Mouse (Mus musculus) midbrain, embryonic 11.5 days (tissue): ENCODE data around the gene Ablim1. TPM values are rescaled to one million over a fixed set of nuclear protein-coding genes. Genes with fewer than 3 reads are reported as not detected.

Source experiments
- ATAC-seq: fragments of 200-750 bp; cut with Nextera tagmentation; 2 replicates; pipeline ENCODE4 v1.8.0; 2017; ENCODE audit warnings: moderate TSS enrichment, moderate library complexity; ENCODE audit not compliant: low FRiP score
- DNase-seq: peaks from one replicate; pipeline ENCODE4 v3.0.0; 2015; ENCODE audit warnings: low spot score; ENCODE audit errors: missing footprints
- H3K27ac ChIP-seq: fragments of 300-500 bp; sonication (generic); 2 replicates; pipeline ENCODE4 v1.5.1; 2014; ENCODE audit warnings: low read depth, low read length
- H3K27me3 ChIP-seq: fragments of 300-500 bp; sonication (generic); 2 replicates; pipeline ENCODE4 v1.6.1; 2014; ENCODE audit warnings: mild to moderate bottlenecking, low read length, moderate library complexity, mixed read lengths; ENCODE audit not compliant: control insufficient read depth, insufficient read depth
- H3K36me3 ChIP-seq: fragments of 300-500 bp; sonication (generic); 2 replicates; pipeline ENCODE4 v1.6.1; 2014; ENCODE audit warnings: mild to moderate bottlenecking, low read length, moderate library complexity, mixed read lengths; ENCODE audit not compliant: control insufficient read depth, insufficient read depth
- H3K4me1 ChIP-seq: fragments of 300-500 bp; sonication (generic); 2 replicates; pipeline ENCODE4 v1.6.1; 2014; ENCODE audit warnings: low read length; ENCODE audit not compliant: control insufficient read depth, insufficient read depth
- H3K4me2 ChIP-seq: fragments of 300-500 bp; sonication (generic); 2 replicates; pipeline ENCODE4 v1.6.1; 2014; ENCODE audit warnings: mild to moderate bottlenecking, moderate library complexity
- H3K4me3 ChIP-seq: fragments of 300-500 bp; sonication (generic); 2 replicates; pipeline ENCODE4 v1.5.1; 2014; ENCODE audit warnings: low read depth, low read length
- H3K9ac ChIP-seq: fragments of 300-500 bp; sonication (generic); 2 replicates; pipeline ENCODE4 v1.6.1; 2014; ENCODE audit warnings: low read length
- H3K9me3 ChIP-seq: fragments of 300-500 bp; sonication (generic); 2 replicates; pipeline ENCODE4 v1.6.1; 2016; ENCODE audit warnings: low read length; ENCODE audit not compliant: control insufficient read depth
- WGBS: fragments of 180-500 bp; shearing (Covaris S2); extraction: QIAGEN DNeasy Blood & Tissue Kit; methylation state at CpG from one replicate; pipeline ENCODE4 v1.1.7; 2014; 5-methylcytosine and 5-hydroxymethylcytosine counted together
- polyA plus RNA-seq: library from polyadenylated mRNA; unstranded; fragments of >200 nt; fragmentation: Nextera tagmentation; extraction: Ambion mirVana; gene quantifications from 2 replicates; pipeline ENCODE4 v1.2.1, GENCODE M21; 2014

Gene Ablim1
- polyA plus RNA-seq, 1 experiment from 2014 or later = 18.3 TPM

- Histone ChIP-seq H3K4me2 (no peak overlapping the region), H3K9me3 (no peaks in the 10 kb centered on the region), H3K27me3 (no peaks in the 10 kb centered on the region), H3K27ac (no peak overlapping the region), H3K4me3 (no peak overlapping the region), H3K36me3 (no peaks in the 10 kb centered on the region), H3K9ac (no peak overlapping the region), H3K4me1 (no peaks in the 10 kb centered on the region)
- DNase-seq (peak; percentile 4), ATAC-seq (no peak)
- 76% methylated on average over 6 of the region's 6 CpGs for WGBS
Observed at GRCm38 (mm10) chr19:57177334-57177733, 137.4 kb downstream of the Ablim1 start.

GRCm38 (mm10) chr19:57175077-57175476, 139.6 kb downstream of the Ablim1 start:
- Histone ChIP-seq H3K4me3 (no peak overlapping the region), H3K36me3 (no peaks in the 10 kb centered on the region), H3K4me2 (no peak overlapping the region), H3K9me3 (no peaks in the 10 kb centered on the region), H3K9ac (no peak overlapping the region), H3K27me3 (no peaks in the 10 kb centered on the region), H3K4me1 (no peaks in the 10 kb centered on the region), H3K27ac (no peak overlapping the region)
- ATAC-seq (no peak), DNase-seq (peak; percentile 39)

- no peaks in the 10 kb centered on the region for H3K9me3 ChIP-seq
- no peaks in the 10 kb centered on the region for H3K27me3 ChIP-seq
- 89% methylated on average over 5 of the region's 5 CpGs for WGBS
- no peak overlapping the region for H3K27ac ChIP-seq
- DNase-seq (no peak), ATAC-seq (no peak)
- H3K9ac ChIP-seq = no peak overlapping the region
- no peak overlapping the region for H3K4me2 ChIP-seq
- H3K36me3 ChIP-seq = no peaks in the 10 kb centered on the region
- H3K4me1 ChIP-seq = no peaks in the 10 kb centered on the region
- H3K4me3 ChIP-seq = no peak overlapping the region
Observed at GRCm38 (mm10) chr19:57174541-57174940, 140.2 kb downstream of the Ablim1 start.

DNA sequence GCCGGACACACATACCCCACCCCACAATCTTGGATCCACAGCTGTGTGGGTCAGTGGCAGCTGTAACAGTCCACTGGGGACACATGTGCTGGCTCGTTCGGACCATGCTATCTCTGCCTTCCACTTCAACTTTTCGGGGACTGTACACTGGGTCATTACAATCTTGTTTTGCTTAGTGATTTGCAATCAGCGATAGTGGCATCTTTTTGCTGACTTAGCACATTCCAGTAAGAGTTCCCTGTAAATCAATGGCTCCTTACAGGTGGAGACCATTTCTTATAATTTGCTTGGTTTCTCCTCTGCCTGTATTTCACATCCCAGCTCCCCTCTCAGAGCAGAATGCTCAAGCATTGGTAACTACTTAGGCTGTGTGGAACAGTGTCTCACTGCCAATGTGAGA, 140.7 kb downstream of the Ablim1 start:
- 90% methylated on average over 5 of the region's 5 CpGs for WGBS
- H3K4me2 ChIP-seq = no peak overlapping the region
- no peaks in the 10 kb centered on the region for H3K4me1 ChIP-seq
- H3K27ac ChIP-seq = no peak overlapping the region
- H3K27me3 ChIP-seq = no peaks in the 10 kb centered on the region
- no peaks in the 10 kb centered on the region for H3K36me3 ChIP-seq
- no peak overlapping the region for H3K4me3 ChIP-seq
- H3K9me3 ChIP-seq = no peaks in the 10 kb centered on the region
- no peak overlapping the region for H3K9ac ChIP-seq
- ATAC-seq = no peak
- DNase-seq = no peak

DNA sequence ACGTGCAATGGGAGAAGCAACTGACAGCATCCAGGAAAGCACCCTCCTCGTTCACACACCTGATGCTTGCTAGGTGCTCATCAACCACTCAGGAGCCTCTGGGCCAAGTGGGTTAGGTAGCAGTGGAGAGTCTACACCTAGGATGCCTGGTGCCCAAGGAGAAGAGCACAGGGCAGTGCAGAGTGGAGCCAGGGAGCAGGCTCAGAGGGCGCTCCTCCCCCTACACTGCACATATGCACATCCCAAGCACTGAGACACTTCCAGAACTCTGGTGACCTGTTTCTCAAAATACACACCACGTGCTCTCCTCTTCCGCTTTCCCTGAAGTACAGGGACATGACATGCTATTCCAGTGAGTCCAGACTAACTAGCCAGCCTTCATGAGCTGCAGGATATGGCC, 142.4 kb downstream of the Ablim1 start:
- no peak for DNase-seq
- H3K9me3 ChIP-seq = no peaks in the 10 kb centered on the region
- ATAC-seq = no peak
- no peaks in the 10 kb centered on the region for H3K27me3 ChIP-seq
- 88% methylated on average over 5 of the region's 5 CpGs for WGBS
- no peak overlapping the region for H3K4me3 ChIP-seq
- H3K27ac ChIP-seq = no peak overlapping the region
- H3K9ac ChIP-seq = no peak overlapping the region
- no peaks in the 10 kb centered on the region for H3K4me1 ChIP-seq
- H3K36me3 ChIP-seq = no peaks in the 10 kb centered on the region
- H3K4me2 ChIP-seq = no peak overlapping the region

- Histone ChIP-seq H3K36me3 (no peaks in the 10 kb centered on the region), H3K4me2 (no peak overlapping the region), H3K9ac (no peak overlapping the region), H3K27ac (no peak overlapping the region), H3K27me3 (no peaks in the 10 kb centered on the region), H3K9me3 (no peaks in the 10 kb centered on the region), H3K4me3 (no peak overlapping the region), H3K4me1 (no peaks in the 10 kb centered on the region)
- ATAC-seq = no peak
- no peak for DNase-seq
- WGBS = 91% methylated on average over 5 of the region's 5 CpGs
Observed at GRCm38 (mm10) chr19:57170880-57171279, 143.8 kb downstream of the Ablim1 start.

DNA sequence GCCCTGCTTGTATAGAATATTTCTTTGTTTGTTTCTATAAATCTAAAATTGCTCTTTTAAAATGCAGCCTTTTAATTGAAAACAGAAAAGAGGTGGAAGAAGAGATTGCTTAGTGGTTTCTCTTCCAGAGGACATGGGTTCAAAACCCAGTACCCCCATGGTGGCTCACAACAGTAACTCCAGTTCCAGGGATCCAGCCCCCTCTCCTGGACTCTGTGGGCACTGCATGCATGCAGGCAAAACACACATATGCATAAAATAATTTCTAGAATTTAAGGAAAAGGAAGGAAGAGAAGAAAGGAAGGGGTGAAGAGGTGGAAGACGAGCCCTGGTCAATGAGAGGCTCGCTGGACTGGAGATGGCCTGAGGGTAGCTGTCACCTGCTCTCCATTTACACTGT, 145.2 kb downstream of the Ablim1 start:
- no peaks in the 10 kb centered on the region for H3K9me3 ChIP-seq
- DNase-seq = no peak
- no peak overlapping the region for H3K9ac ChIP-seq
- no peaks in the 10 kb centered on the region for H3K27me3 ChIP-seq
- WGBS = 86% methylated on average over 2 of the region's 2 CpGs
- no peak overlapping the region for H3K27ac ChIP-seq
- no peak overlapping the region for H3K4me3 ChIP-seq
- no peaks in the 10 kb centered on the region for H3K36me3 ChIP-seq
- ATAC-seq = no peak
- no peak overlapping the region for H3K4me2 ChIP-seq
- no peaks in the 10 kb centered on the region for H3K4me1 ChIP-seq

GRCm38 (mm10) chr19:57167721-57168120, 147.0 kb downstream of the Ablim1 start:
- H3K27me3 ChIP-seq = no peaks in the 10 kb centered on the region
- H3K27ac ChIP-seq = no peak overlapping the region
- H3K9me3 ChIP-seq = no peaks in the 10 kb centered on the region
- ATAC-seq = no peak
- no peak overlapping the region for H3K4me3 ChIP-seq
- 86% methylated on average over 5 of the region's 5 CpGs for WGBS
- no peak for DNase-seq
- H3K4me2 ChIP-seq = no peak overlapping the region
- no peak overlapping the region for H3K9ac ChIP-seq
- no peaks in the 10 kb centered on the region for H3K4me1 ChIP-seq
- no peaks in the 10 kb centered on the region for H3K36me3 ChIP-seq

DNA sequence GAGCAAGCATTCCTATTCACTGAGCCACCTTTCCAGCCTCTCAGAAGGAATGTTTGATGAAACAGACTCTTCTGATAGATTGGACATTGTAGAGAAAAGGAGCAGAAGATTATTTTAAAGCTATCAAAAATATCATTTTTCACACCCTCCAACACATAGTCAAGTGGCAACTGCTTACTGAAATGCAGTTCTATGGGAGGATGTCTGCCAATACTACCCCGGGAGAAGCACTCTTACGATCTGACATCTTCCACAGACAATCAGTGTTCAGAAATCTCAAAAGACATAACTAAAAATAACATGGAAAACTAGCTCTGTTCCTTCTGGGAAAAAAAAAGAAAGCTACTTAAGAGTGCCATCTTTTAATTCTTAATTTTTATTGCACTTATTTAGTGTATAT, 149.8 kb downstream of the Ablim1 start:
- H3K27me3 ChIP-seq = no peaks in the 10 kb centered on the region
- H3K9me3 ChIP-seq = no peaks in the 10 kb centered on the region
- H3K27ac ChIP-seq = no peak overlapping the region
- no peak overlapping the region for H3K4me2 ChIP-seq
- 92% methylated on average over 2 of the region's 2 CpGs for WGBS
- DNase-seq (no peak), ATAC-seq (no peak)
- H3K36me3 ChIP-seq = no peaks in the 10 kb centered on the region
- no peak overlapping the region for H3K9ac ChIP-seq
- no peak overlapping the region for H3K4me3 ChIP-seq
- no peaks in the 10 kb centered on the region for H3K4me1 ChIP-seq

- Histone ChIP-seq H3K9ac (no peak overlapping the region), H3K4me1 (no peaks in the 10 kb centered on the region), H3K4me2 (no peak overlapping the region), H3K36me3 (no peaks in the 10 kb centered on the region), H3K27ac (no peak overlapping the region), H3K27me3 (no peaks in the 10 kb centered on the region), H3K4me3 (no peak overlapping the region), H3K9me3 (no peaks in the 10 kb centered on the region)
- DNase-seq (peak; percentile 68), ATAC-seq (no peak)
- whole genome bisulfite sequencing = 88% methylated on average over 13 of the region's 13 CpGs
Observed at GRCm38 (mm10) chr19:57163315-57163714, 151.4 kb downstream of the Ablim1 start.
